Mouse (Mus musculus) kidney, adult 11 months (tissue): ENCODE data around the gene Grip1.

Experiments used
- DNase-seq: peaks from one replicate; pipeline ENCODE4 v3.0.0; 2022

The Grip1 gene

DNA sequence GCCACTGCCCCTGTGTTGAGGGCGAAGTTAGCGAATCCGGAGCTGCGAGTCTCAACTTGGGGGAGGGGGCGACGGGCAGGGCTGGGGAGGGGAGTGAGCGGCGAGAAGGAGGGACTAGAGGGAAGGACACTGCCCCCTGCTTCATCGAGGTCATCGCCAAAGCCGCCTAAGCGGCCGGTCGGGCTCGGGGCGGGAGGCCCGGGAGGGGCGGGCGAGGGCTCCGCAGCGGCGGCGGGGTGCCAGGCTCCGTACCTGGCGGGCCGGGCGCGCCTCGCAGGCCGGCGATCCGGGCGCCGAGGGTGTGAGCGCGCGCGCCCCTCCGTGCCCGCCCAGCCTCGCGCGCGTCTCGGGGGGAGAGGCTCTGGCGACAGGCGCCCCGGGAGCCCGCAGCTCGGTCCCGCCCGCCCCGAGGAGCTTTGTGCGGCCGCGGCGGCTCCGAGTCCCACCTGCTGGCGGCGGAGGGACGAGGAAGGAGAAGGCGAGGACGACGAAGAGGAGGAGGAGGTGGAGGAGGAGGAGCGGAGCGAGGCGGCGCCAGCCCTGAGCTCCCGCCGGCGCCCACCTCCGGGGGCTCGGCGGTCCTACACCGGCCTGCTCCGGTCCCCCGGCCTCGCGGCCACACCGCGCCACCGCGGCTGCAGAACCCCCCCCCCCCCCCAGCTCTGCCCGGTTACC lies at the start of gene Grip1:
TSS of gene Grip1 (plus strand) at position 400 of the 675 bp plus-strand sequence.
- peak; percentile 9 for DNase-seq

DNA sequence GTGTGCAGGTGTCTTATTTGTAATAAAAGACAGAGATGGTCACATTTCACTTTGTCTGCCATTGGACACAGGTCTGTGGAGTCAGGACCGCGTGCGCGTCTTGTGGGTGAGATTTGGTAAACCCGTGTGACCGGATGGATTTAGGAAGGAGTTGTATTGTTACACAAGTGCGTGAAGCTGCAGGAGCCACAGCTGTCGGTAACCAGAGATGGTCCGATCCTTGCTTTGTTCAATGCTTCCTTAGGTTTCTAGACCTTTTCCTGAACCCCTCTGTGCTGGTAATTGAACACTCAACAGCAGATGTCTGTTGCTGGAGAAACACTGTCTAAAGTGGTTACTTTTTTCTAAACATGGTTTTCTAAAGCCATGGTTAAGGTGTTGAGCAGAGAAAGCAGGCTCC lies 48.5 kb upstream of the Grip1 start:
- DNase-seq: no peak

DNA sequence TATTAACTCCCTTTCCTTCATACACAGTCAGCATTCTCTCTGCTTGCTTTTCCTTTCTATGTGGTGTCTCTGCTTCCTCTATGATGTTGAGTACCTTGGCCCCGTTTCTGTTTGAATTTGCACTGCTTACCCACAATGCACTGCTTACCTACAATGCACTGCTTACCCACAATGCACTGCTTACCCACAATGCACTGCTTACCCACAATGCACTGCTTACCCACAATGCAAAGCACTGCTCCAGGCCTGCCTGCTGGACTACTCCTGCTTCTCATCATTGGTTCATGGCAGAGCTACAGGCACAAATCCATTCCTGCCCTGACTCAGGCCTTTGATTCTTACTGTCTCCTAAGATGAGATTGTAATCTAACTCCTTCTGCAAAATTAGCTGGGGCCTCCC lies 48.0 kb upstream of the Grip1 start:
- no peak for DNase-seq

- no peak for DNase-seq
Measured at GRCm38 (mm10) chr10:119408327-119408726, 45.3 kb upstream of the Grip1 start.

- DNase-seq: no peak
Measured at GRCm38 (mm10) chr10:119413238-119413637, 40.4 kb upstream of the Grip1 start.

DNA sequence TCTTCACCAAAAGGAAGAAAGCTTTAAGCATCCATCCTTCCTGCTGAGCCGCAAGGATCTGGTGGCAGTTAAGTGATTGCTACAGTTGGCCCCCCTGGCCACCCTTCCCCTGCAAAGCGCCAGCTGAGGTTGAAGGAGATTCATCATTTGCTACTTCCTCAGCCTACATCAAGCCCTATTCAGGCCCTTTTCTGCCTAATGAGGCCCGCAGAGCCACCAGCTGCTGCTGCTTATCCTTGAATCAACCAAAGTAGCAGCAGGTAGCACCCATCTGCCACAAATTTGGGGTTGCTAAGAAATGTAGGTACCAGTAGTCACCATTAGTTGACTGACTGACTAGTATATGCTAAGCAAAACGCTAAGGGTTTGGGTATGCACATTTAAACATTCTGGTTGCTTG lies 38.5 kb upstream of the Grip1 start:
- no peak for DNase-seq

GRCm38 (mm10) chr10:119421418-119421817 lies 32.2 kb upstream of the Grip1 start:
- no peak for DNase-seq

DNA sequence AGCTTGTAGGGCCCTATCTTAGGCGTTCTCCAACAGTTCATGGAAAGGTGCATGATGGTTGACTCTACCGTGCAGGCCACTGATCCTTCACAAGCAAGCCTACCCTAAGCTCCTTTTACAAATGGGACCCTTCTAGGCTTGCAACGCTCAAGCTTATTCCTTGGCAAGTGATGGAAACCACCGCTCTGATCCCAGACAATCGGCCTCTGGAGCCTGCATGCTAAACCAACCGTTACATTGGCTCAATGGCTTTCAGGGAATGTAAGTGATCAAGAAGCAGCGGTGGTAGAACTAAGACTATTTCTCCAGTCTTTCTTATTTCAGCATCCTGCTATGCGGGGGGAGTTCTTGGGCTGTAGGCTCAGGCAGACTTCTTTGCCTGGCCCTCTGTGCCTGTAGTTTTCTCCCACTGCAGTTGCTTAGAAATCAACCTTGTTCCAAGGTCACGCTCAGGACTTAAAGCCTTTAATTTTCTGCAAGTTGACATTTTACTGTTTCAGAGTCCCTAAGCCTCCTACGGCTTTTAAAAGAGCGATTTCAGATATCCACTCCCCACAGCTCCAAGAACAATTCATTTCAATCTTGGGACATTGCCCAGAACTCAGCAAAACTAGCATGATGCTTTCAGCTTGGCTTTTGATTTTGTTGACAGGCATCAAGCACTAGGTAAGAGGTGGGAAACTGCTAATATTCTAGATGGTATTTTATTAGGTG lies 29.7 kb upstream of the Grip1 start:
- DNase-seq: no peak

GRCm38 (mm10) chr10:119427653-119428052 lies 26.0 kb upstream of the Grip1 start:
- DNase-seq: no peak

- DNase-seq: no peak
Measured at GRCm38 (mm10) chr10:119428106-119428505, 25.5 kb upstream of the Grip1 start.

DNA sequence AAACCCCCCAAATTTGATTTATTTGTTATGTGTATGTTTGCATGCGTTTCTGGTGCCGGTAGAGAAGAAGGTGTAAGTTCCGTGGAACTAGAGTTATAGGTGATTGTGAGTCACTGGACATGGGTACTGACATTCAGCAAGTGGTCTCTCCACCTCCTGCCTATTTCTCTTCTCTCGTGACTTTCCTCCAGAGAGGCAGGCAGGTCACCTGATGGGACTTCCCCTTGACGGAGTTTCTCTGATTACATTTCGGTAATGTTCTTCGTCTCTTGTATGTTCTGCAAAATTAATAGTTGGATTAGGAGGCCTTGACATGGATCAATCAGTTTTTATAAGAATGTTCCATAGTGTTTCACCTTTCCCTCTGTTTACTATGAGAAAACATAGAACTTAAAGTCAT lies 23.4 kb upstream of the Grip1 start:
- no peak for DNase-seq

- DNase-seq: no peak
Measured at GRCm38 (mm10) chr10:119431801-119432200, 21.8 kb upstream of the Grip1 start.

GRCm38 (mm10) chr10:119435818-119436217 lies 17.8 kb upstream of the Grip1 start:
- DNase-seq: no peak

- no peak for DNase-seq
Measured at GRCm38 (mm10) chr10:119437319-119437718, 16.3 kb upstream of the Grip1 start.

- no peak for DNase-seq
Measured at GRCm38 (mm10) chr10:119441743-119442142, 11.9 kb upstream of the Grip1 start.

DNA sequence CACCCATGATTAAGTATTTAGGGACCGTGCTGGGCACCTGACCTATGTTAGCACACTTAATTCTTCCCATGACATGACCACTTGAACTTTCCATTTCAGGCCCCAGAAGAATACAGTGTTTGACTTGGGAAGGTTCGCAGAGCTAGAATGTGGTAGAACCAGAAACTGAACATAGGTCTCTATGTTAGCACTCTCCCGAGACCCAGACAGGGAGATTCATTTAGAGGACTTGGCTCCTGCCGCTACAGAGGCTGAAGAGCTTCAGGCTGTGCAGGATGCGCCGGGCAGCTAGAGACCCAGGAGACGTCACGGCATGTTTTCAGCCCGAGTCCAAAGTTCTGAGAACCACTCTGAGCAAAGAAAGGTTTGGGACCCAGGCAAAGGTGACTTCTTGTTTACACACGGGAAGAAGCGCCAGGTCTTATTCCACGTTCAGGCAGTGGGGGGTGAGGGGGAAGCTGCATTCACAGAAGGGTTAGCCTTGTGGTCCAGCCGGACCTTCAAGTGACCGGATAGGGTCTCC lies 6.2 kb upstream of the Grip1 start:
- peak; percentile 33 for DNase-seq

DNA sequence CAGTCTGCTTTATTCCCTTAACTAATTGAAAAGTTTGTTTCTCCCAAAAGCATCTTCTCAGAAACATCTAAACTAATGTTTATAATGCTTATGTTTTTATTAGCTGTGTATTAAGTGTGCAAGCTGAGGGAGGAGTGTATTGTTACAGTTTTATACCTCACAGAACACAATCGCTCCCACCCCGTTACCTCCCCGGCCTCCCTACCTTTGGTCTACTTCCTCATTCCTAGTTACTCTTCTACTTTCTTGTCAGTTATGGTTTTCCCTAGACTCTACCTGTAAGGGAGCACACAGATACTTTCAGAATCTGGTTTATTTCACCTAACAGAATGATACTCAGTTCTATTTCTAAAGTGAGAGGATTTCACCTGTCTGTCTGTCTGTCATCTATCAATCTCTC lies 5.7 kb upstream of the Grip1 start:
- DNase-seq: no peak

GRCm38 (mm10) chr10:119452698-119453097 lies 932 bp upstream of the Grip1 start:
- no peak for DNase-seq

- peak; percentile 5 for DNase-seq
Measured at GRCm38 (mm10) chr10:119454106-119454667, 557 bp downstream of the Grip1 start.

DNA sequence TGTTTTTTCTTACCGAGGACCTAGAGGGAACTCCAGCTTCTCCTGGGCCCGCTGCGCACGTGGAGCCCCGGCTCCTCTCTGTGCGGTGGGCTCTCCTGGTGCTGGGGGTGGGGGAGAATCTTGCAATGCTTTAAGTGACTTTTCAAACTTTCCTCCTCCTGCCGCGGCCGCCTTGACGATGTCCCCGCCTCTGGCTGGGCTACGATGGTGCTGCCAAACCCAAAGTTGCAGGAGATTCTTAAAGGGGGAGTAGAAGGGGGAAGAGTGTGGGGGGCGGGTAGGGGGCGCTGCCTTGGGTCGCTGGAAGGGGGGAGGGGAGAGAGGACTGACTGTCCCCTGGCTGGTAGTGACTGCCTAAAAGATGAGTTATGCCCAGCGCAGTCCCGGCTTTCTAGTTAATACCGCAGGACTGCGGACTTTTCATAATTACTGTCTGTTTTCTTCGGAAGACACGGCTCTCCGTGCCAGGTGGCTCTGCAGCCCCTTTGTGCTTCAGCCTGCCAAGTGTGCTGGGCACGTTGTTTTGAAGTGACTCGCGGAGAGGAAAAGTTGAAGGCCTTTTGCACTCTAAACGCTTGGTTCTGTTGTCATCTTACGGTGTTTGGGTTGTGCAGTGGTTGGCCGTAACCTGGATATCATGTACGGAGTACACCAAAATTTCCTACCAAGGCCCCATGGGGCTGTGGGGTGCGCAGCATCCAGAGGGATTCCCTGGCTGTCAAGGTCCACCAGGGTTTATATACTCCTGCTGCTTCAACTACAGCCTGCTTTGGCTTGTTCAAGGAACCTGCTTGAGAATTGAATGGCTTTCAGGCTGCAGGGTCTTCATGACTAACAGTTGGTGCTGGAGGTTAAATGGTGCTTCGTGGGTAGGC lies 1.3 kb downstream of the Grip1 start:
- DNase-seq: no peak

- no peak for DNase-seq
Measured at GRCm38 (mm10) chr10:119455543-119455940, 1.9 kb downstream of the Grip1 start.

- DNase-seq: no peak
Measured at GRCm38 (mm10) chr10:119457121-119457520, 3.5 kb downstream of the Grip1 start.

DNA sequence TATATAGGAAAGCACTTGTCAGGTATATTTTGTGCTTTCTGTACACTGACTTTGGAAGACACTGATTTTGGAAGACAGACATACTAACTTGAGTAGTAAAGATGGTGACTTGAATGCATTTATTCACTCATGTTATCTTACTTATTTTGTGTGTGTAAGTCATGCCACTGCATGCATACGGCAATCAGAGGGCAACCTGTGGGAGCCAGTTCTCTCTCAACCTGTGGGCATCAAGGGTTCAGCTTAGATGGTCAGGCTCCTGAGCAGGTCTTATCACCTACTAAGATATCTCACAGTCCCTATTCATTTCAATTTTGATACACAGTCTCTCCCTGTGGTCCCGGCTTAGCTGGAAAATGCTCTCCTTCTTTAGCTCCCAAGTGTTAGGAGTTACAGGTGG lies 5.4 kb downstream of the Grip1 start:
- no peak for DNase-seq
